Mouse (Mus musculus): ENCODE data around the gene Fam186b.

DNA sequence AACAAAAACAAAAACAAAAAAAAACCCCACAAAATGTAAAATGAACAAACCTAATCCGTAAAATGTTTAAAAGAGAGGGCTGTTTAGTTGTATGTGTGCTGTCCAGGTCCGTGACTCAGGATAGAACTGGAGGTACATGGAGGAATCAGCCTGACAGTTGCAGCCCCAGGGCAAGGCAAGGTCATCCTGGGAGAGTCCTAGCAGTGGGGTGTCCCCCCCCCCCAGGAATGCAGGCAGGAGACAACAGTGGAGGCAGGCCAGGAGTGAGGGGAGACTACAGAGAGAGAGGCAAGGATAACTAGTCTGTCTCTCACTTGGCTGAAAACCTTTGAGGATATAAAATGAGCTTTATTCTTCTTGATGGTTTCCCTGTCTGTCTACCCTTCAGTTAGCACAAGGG is 31.3 kb downstream of the Fam186b start:
- no peak for TF ChIP-seq CTCF (conservative IDR thresholded peaks at IDR 0.05; ENCODE audit: low read length)
- TF ChIP-seq NANOG (IDR thresholded peaks at IDR 0.05; ENCODE audit: borderline replicate concordance, low read length) = no peak
- no peak for TF ChIP-seq POU5F1 (IDR thresholded peaks at IDR 0.05; ENCODE audit: borderline replicate concordance, low read length)
